Mouse (Mus musculus): Measurements from ENCODE around the gene Alpl. TPM values are rescaled to one million over a fixed set of nuclear protein-coding genes. Genes with fewer than 3 reads are reported as not detected.

Gene Alpl
- polyA plus RNA-seq, 1 experiment from 2014 or later: 21.2 TPM

DNA sequence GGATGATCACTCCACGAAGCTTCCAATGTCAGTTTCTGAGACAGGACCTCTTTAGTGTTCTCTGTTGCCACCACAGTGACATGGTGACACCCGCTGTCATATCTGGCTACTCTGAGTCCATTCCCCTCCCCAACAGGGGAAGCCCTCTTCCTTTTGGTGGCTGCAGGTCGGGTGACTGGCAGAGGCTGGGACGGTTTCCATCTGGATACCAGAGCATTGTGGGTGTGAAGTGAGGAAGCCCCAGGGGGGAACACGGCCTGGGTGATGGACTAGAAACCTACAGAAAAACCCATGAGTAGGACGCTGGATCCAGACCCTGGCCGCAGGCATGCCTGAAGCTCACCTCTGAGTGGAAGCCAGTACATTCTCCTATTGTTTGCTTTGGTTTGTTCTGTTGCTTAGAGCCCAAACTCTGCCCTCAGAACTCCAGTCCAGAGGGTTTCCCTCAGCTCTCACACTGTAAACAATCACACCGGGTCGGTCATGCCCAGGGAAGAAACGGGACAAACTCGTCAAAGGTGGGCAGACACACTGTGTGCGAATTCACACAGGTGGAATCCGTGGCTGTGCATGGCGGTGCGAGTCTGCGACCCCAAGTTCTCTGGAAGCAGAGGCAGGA lies 23.6 kb downstream of the Alpl start:
- Histone ChIP-seq H3K9ac (ENCODE audit: low read depth, low read length) (no peak overlapping the region), H3K4me1 (replicated peaks; ENCODE audit: control insufficient read depth, insufficient read depth, low read length) (no peaks in the 10 kb centered on the region), H3K36me3 (ENCODE audit: control insufficient read depth, insufficient read depth, low read length) (no peaks in the 10 kb centered on the region), H3K9me3 (ENCODE audit: control insufficient read depth, low read length) (no peaks in the 10 kb centered on the region), H3K27ac (ENCODE audit: low read depth, low read length) (no peak overlapping the region), H3K4me3 (ENCODE audit: low read depth, low read length) (no peak overlapping the region), H3K4me2 (replicated peaks; ENCODE audit: low read depth, low read length) (no peak overlapping the region), H3K27me3 (ENCODE audit: control insufficient read depth, insufficient read depth, low read length) (no peaks in the 10 kb centered on the region)
- ATAC-seq (ENCODE audit: low FRiP score) (no peak), DNase-seq (ENCODE audit: low spot score) (no peak)
- 85% methylated on average over 16 of the region's 16 CpGs for WGBS

DNA sequence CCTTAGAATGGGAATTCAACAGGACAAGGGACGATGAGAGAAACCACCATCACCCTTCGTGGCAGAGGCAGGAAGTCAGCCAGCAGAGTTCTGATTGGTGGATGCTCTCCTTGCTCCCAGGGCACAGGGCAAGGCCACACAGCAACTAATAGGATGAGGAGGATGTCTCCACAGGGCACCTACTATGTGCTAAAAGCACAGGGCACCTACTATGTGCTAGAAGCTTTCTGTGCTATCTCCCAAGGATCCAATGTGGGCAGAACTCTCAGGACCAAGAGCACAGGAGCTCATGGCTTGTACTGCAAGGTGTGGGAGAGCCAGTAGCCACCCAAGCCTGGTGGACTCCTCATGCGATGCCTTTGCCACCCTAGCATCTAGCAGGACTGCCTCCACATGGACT lies 24.4 kb downstream of the Alpl start:
- Histone ChIP-seq H3K27me3 (ENCODE audit: control insufficient read depth, insufficient read depth, low read length) (no peaks in the 10 kb centered on the region), H3K4me3 (ENCODE audit: low read depth, low read length) (no peak overlapping the region), H3K27ac (ENCODE audit: low read depth, low read length) (no peak overlapping the region), H3K9ac (ENCODE audit: low read depth, low read length) (no peak overlapping the region), H3K4me1 (replicated peaks; ENCODE audit: control insufficient read depth, insufficient read depth, low read length) (no peaks in the 10 kb centered on the region), H3K4me2 (replicated peaks; ENCODE audit: low read depth, low read length) (no peak overlapping the region), H3K9me3 (ENCODE audit: control insufficient read depth, low read length) (no peaks in the 10 kb centered on the region), H3K36me3 (ENCODE audit: control insufficient read depth, insufficient read depth, low read length) (no peaks in the 10 kb centered on the region)
- 80% methylated on average over 3 of the region's 3 CpGs for WGBS
- no peak for ATAC-seq (ENCODE audit: low FRiP score)
- DNase-seq (ENCODE audit: low spot score): no peak

DNA sequence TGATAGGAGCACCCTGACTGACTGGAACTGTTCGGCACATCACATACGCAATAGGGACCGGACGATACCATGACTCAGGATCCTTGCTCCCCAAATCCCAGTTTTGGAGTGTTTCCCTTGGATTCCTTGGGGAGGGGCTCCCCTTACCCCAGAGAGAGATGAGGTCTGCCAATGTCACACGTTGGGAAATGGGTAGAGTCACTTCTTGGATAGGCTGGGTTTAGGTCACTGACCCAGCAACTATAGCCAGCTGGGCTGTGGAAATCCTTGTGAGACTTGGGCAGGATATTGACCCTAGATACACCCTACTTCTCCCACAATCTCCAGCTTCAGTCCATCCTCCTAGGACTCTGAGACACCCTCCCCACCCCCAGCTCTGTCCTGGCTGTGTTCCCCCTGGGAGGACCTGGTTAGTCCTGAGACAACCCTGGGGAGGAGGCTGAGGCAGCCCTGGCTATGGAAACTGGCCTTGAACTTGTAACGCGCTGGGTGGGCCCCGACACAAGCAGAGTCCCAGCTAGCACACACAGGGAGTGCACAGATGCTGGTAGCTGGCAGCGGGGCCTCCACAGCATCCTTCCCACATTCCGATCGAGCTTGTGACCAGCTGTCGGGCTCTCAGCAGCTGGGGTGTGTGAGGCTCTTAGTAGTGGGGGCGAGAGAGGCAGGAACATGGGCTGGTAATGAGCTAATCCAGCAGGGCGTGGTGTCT lies 25.1 kb downstream of the Alpl start:
- Histone ChIP-seq H3K9me3 (ENCODE audit: control insufficient read depth, low read length) (no peaks in the 10 kb centered on the region), H3K4me3 (ENCODE audit: low read depth, low read length) (no peak overlapping the region), H3K27ac (ENCODE audit: low read depth, low read length) (no peak overlapping the region), H3K4me2 (replicated peaks; ENCODE audit: low read depth, low read length) (no peak overlapping the region), H3K36me3 (ENCODE audit: control insufficient read depth, insufficient read depth, low read length) (no peaks in the 10 kb centered on the region), H3K27me3 (ENCODE audit: control insufficient read depth, insufficient read depth, low read length) (no peaks in the 10 kb centered on the region), H3K4me1 (replicated peaks; ENCODE audit: control insufficient read depth, insufficient read depth, low read length) (peaks cover under 1% of the 10 kb centered on the region; the same call in 1 of the 2 replicates), H3K9ac (ENCODE audit: low read depth, low read length) (no peak overlapping the region)
- WGBS: 72% methylated on average over 14 of the region's 14 CpGs
- DNase-seq (ENCODE audit: low spot score) (no peak), ATAC-seq (ENCODE audit: low FRiP score) (no peak)

- ATAC-seq (ENCODE audit: low FRiP score): no peak
Observed at GRCm38 (mm10) chr4:137769635-137770034, 26.5 kb downstream of the Alpl start.

GRCm38 (mm10) chr4:137768831-137769230 lies 27.4 kb downstream of the Alpl start:
- Histone ChIP-seq H3K4me3 (ENCODE audit: low read depth, low read length) (no peak overlapping the region), H3K4me1 (replicated peaks; ENCODE audit: control insufficient read depth, insufficient read depth, low read length) (peaks cover 10% of the 10 kb centered on the region), H3K9ac (ENCODE audit: low read depth, low read length) (no peak overlapping the region), H3K9me3 (ENCODE audit: control insufficient read depth, low read length) (no peaks in the 10 kb centered on the region), H3K4me2 (replicated peaks; ENCODE audit: low read depth, low read length) (no peak overlapping the region), H3K36me3 (ENCODE audit: control insufficient read depth, insufficient read depth, low read length) (no peaks in the 10 kb centered on the region), H3K27me3 (ENCODE audit: control insufficient read depth, insufficient read depth, low read length) (no peaks in the 10 kb centered on the region), H3K27ac (ENCODE audit: low read depth, low read length) (no peak overlapping the region)
- 91% methylated on average over 6 of the region's 6 CpGs for WGBS
- DNase-seq (ENCODE audit: low spot score) (no peak), ATAC-seq (ENCODE audit: low FRiP score) (no peak)

More at GRCm38 (mm10) chr4:137769635-137770034, 26.5 kb downstream of the Alpl start:
- 61% methylated on average over 7 of the region's 7 CpGs for WGBS
- DNase-seq (ENCODE audit: low spot score): no peak
- Histone ChIP-seq H3K4me3 (ENCODE audit: low read depth, low read length) (no peak overlapping the region), H3K27ac (ENCODE audit: low read depth, low read length) (no peak overlapping the region), H3K9me3 (ENCODE audit: control insufficient read depth, low read length) (no peaks in the 10 kb centered on the region), H3K4me1 (replicated peaks; ENCODE audit: control insufficient read depth, insufficient read depth, low read length) (peaks cover 10% of the 10 kb centered on the region), H3K36me3 (ENCODE audit: control insufficient read depth, insufficient read depth, low read length) (no peaks in the 10 kb centered on the region), H3K4me2 (replicated peaks; ENCODE audit: low read depth, low read length) (no peak overlapping the region), H3K27me3 (ENCODE audit: control insufficient read depth, insufficient read depth, low read length) (no peaks in the 10 kb centered on the region), H3K9ac (ENCODE audit: low read depth, low read length) (no peak overlapping the region)

DNA sequence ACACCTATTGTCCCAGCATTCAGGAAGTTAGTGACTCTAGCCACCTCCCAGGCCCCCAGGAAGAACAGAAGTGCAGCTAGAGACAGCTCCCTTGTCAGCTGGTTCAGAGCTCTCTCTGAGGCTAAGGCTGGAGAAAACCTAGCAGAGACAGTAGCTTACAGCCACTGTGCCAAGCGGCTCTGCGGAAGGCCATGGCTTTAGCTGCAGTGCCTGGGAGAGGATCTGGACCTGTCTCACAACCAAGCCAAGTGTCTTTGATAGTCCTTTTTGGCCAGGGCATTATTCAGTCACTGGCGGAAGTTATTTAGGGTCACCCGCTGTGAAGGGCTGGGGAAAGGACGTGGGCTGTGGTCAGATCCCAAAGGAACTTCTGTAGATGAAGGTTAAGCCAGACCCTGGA lies 27.8 kb downstream of the Alpl start:
- H3K27me3 ChIP-seq (ENCODE audit: control insufficient read depth, insufficient read depth, low read length): no peaks in the 10 kb centered on the region
- ATAC-seq (ENCODE audit: low FRiP score): no peak
- 74% methylated on average over 5 of the region's 5 CpGs for WGBS
- no peak overlapping the region for H3K9ac ChIP-seq (ENCODE audit: low read depth, low read length)
- no peak overlapping the region for H3K27ac ChIP-seq (ENCODE audit: low read depth, low read length)
- no peak overlapping the region for H3K4me2 ChIP-seq (replicated peaks; ENCODE audit: low read depth, low read length)
- no peak overlapping the region for H3K4me3 ChIP-seq (ENCODE audit: low read depth, low read length)
- DNase-seq (ENCODE audit: low spot score): no peak
- peaks cover 10% of the 10 kb centered on the region for H3K4me1 ChIP-seq (replicated peaks; ENCODE audit: control insufficient read depth, insufficient read depth, low read length)
- no peaks in the 10 kb centered on the region for H3K36me3 ChIP-seq (ENCODE audit: control insufficient read depth, insufficient read depth, low read length)
- H3K9me3 ChIP-seq (ENCODE audit: control insufficient read depth, low read length): no peaks in the 10 kb centered on the region

- H3K4me2 ChIP-seq (replicated peaks; ENCODE audit: low read depth, low read length): no peak overlapping the region
- ATAC-seq (ENCODE audit: low FRiP score) (no peak), DNase-seq (ENCODE audit: low spot score) (no peak)
- no peak overlapping the region for H3K4me3 ChIP-seq (ENCODE audit: low read depth, low read length)
- no peak overlapping the region for H3K27ac ChIP-seq (ENCODE audit: low read depth, low read length)
- peaks cover 10% of the 10 kb centered on the region for H3K4me1 ChIP-seq (replicated peaks; ENCODE audit: control insufficient read depth, insufficient read depth, low read length)
- no peak overlapping the region for H3K9ac ChIP-seq (ENCODE audit: low read depth, low read length)
- H3K36me3 ChIP-seq (ENCODE audit: control insufficient read depth, insufficient read depth, low read length): no peaks in the 10 kb centered on the region
- WGBS: 34% methylated on average over 5 of the region's 5 CpGs
- H3K27me3 ChIP-seq (ENCODE audit: control insufficient read depth, insufficient read depth, low read length): no peaks in the 10 kb centered on the region
- no peaks in the 10 kb centered on the region for H3K9me3 ChIP-seq (ENCODE audit: control insufficient read depth, low read length)
Observed at GRCm38 (mm10) chr4:137766365-137766764, 29.8 kb downstream of the Alpl start.

DNA sequence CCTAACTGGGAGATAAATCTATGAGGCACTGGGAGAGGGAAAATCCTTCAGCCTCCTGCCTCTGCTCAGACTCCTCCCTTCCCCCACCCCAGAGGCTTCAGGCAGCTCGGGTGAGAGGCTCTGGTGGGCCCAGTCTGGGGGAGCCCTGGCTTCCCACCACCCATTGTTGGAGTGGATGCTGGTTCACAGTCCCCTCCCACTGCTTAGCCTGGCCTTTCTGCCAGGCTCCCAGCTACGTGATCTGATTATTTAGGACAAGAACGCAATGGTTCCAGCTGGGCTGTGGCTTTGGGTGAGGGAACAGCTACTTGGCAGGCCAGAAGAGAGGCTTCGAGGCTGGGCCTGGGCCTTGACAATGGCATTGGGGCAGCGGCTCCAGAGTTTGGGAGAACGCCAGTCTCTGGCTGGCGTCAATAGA lies 30.6 kb downstream of the Alpl start:
- H3K9me3 ChIP-seq (ENCODE audit: control insufficient read depth, low read length): no peaks in the 10 kb centered on the region
- H3K4me3 ChIP-seq (ENCODE audit: low read depth, low read length): no peak overlapping the region
- DNase-seq (ENCODE audit: low spot score) (peak; percentile 68), ATAC-seq (ENCODE audit: low FRiP score) (peak; percentile 90)
- peak overlapping the region; percentile 78 for H3K27ac ChIP-seq (ENCODE audit: low read depth, low read length)
- H3K4me2 ChIP-seq (replicated peaks; ENCODE audit: low read depth, low read length): no peak overlapping the region
- H3K4me1 ChIP-seq (replicated peaks; ENCODE audit: control insufficient read depth, insufficient read depth, low read length): peaks cover 10% of the 10 kb centered on the region
- no peaks in the 10 kb centered on the region for H3K27me3 ChIP-seq (ENCODE audit: control insufficient read depth, insufficient read depth, low read length)
- H3K9ac ChIP-seq (ENCODE audit: low read depth, low read length): peak overlapping the region; percentile 47
- H3K36me3 ChIP-seq (ENCODE audit: control insufficient read depth, insufficient read depth, low read length): no peaks in the 10 kb centered on the region
- 33% methylated on average over 7 of the region's 7 CpGs for WGBS

- Histone ChIP-seq H3K27ac (ENCODE audit: low read depth, low read length) (no peak overlapping the region), H3K4me3 (ENCODE audit: low read depth, low read length) (no peak overlapping the region), H3K36me3 (ENCODE audit: control insufficient read depth, insufficient read depth, low read length) (no peaks in the 10 kb centered on the region), H3K4me2 (replicated peaks; ENCODE audit: low read depth, low read length) (no peak overlapping the region), H3K9ac (ENCODE audit: low read depth, low read length) (no peak overlapping the region), H3K9me3 (ENCODE audit: control insufficient read depth, low read length) (no peaks in the 10 kb centered on the region), H3K4me1 (replicated peaks; ENCODE audit: control insufficient read depth, insufficient read depth, low read length) (peaks cover 10% of the 10 kb centered on the region), H3K27me3 (ENCODE audit: control insufficient read depth, insufficient read depth, low read length) (no peaks in the 10 kb centered on the region)
- ATAC-seq (ENCODE audit: low FRiP score): no peak
- no peak for DNase-seq (ENCODE audit: low spot score)
- WGBS: 70% methylated on average over 3 of the region's 3 CpGs
Observed at GRCm38 (mm10) chr4:137764621-137765020, 31.6 kb downstream of the Alpl start.
